Mouse (Mus musculus): ENCODE results near the gene Bdp1. TPM values are rescaled to one million over a fixed set of nuclear protein-coding genes. Genes with fewer than 3 reads are reported as not detected.

The Bdp1 gene
- 11.1 and 14.8 TPM in 2 replicates for polyA plus RNA-seq (2012; rRNA removed)

GRCm38 (mm10) chr13:100103748-100104254 lies at the start of gene Bdp1:
TSS of gene Bdp1 (minus strand) at chr13:100104070.
- peak; percentile 31; the same call in 1 of the 2 replicates for TF ChIP-seq POLR2A (IDR thresholded peaks at IDR 0.05; ENCODE audit: borderline replicate concordance, extremely low read depth, insufficient read depth, insufficient read length, poor library complexity, severe bottlenecking)
- no peak for TF ChIP-seq CTCF (IDR thresholded peaks at IDR 0.05; ENCODE audit: borderline replicate concordance, extremely low read depth, insufficient read depth, insufficient read length)
- DNase-seq (ENCODE audit: low read depth): peak; percentile 96

DNA sequence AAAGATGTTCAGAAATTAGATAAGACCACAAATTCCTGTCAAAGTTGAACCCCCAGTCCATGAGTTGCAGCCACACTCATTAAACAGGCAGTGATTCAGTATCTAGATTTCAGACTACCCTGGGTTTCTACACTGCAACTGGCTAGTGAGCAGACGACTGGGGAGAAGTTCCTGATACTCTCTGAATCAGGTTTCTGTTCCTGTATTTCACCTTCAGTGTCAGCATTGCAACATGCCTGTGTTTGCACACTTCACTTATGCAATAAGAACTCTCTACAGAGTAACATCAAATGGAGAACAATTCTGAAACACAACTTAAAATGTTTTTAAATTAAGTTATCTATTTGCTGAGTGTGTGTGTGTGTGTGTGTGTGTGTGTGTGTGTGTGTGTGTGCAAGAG lies 48.8 kb upstream of the Bdp1 start:
- no peak for DNase-seq (ENCODE audit: low read depth)
- no peak for TF ChIP-seq POLR2A (IDR thresholded peaks at IDR 0.05; ENCODE audit: borderline replicate concordance, extremely low read depth, insufficient read depth, insufficient read length, poor library complexity, severe bottlenecking)
- TF ChIP-seq CTCF (IDR thresholded peaks at IDR 0.05; ENCODE audit: borderline replicate concordance, extremely low read depth, insufficient read depth, insufficient read length): no peak

- no peak for DNase-seq (ENCODE audit: low read depth)
- TF ChIP-seq POLR2A (IDR thresholded peaks at IDR 0.05; ENCODE audit: borderline replicate concordance, extremely low read depth, insufficient read depth, insufficient read length, poor library complexity, severe bottlenecking) (no peak), CTCF (IDR thresholded peaks at IDR 0.05; ENCODE audit: borderline replicate concordance, extremely low read depth, insufficient read depth, insufficient read length) (no peak)
Measured at GRCm38 (mm10) chr13:100141646-100142314, 37.9 kb upstream of the Bdp1 start.

DNA sequence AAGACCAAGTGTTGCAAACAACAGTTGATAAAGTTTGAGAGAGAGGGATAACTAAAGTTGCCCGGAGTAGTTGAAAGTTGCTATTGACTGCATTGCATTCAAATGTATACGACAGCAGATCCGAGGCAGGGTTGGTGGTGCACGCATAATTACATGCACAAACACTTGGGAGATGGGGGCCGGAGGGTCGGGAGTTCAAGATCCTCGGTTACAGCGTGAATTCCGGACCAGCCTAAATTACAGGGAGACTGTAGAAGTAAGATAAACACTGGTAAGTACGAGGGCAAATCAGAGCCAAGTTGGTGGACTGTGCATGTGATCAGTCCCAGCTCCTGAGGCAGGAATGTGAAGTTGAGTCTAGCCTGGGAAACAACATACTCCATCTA lies 21.4 kb upstream of the Bdp1 start:
- TF ChIP-seq POLR2A (IDR thresholded peaks at IDR 0.05; ENCODE audit: borderline replicate concordance, extremely low read depth, insufficient read depth, insufficient read length, poor library complexity, severe bottlenecking) (no peak), CTCF (IDR thresholded peaks at IDR 0.05; ENCODE audit: borderline replicate concordance, extremely low read depth, insufficient read depth, insufficient read length) (no peak)
- DNase-seq (ENCODE audit: low read depth): no peak

- TF ChIP-seq POLR2A (IDR thresholded peaks at IDR 0.05; ENCODE audit: borderline replicate concordance, extremely low read depth, insufficient read depth, insufficient read length, poor library complexity, severe bottlenecking) (peak; percentile 60; the same call in 1 of the 2 replicates), CTCF (IDR thresholded peaks at IDR 0.05; ENCODE audit: borderline replicate concordance, extremely low read depth, insufficient read depth, insufficient read length) (no peak)
- peak; percentile 98 for DNase-seq (ENCODE audit: low read depth)
Measured at GRCm38 (mm10) chr13:100124423-100125257, 20.8 kb upstream of the Bdp1 start, which contains the start of gene Smn1. TSS of gene Smn1 (plus strand) at chr13:100124852.

- TF ChIP-seq POLR2A (IDR thresholded peaks at IDR 0.05; ENCODE audit: borderline replicate concordance, extremely low read depth, insufficient read depth, insufficient read length, poor library complexity, severe bottlenecking): no peak
- no peak for TF ChIP-seq CTCF (IDR thresholded peaks at IDR 0.05; ENCODE audit: borderline replicate concordance, extremely low read depth, insufficient read depth, insufficient read length)
- no peak for DNase-seq (ENCODE audit: low read depth)
Measured at GRCm38 (mm10) chr13:100123970-100124369, 20.1 kb upstream of the Bdp1 start.

GRCm38 (mm10) chr13:100112218-100112972 lies 8.5 kb upstream of the Bdp1 start:
- DNase-seq (ENCODE audit: low read depth): peak; percentile 25
- TF ChIP-seq CTCF (IDR thresholded peaks at IDR 0.05; ENCODE audit: borderline replicate concordance, extremely low read depth, insufficient read depth, insufficient read length): no peak

GRCm38 (mm10) chr13:100107652-100108472 lies 4.0 kb upstream of the Bdp1 start, which contains the start of gene Serf1:
TSS of gene Serf1 (plus strand) at chr13:100108012.
- 0 out of 2 replicates have a peak, but pooled peaks have one; percentile 1 for TF ChIP-seq CTCF (IDR thresholded peaks at IDR 0.05; ENCODE audit: borderline replicate concordance, extremely low read depth, insufficient read depth, insufficient read length)
- peak; percentile 76 for TF ChIP-seq POLR2A (IDR thresholded peaks at IDR 0.05; ENCODE audit: borderline replicate concordance, extremely low read depth, insufficient read depth, insufficient read length, poor library complexity, severe bottlenecking)
- DNase-seq (ENCODE audit: low read depth): peak; percentile 91

DNA sequence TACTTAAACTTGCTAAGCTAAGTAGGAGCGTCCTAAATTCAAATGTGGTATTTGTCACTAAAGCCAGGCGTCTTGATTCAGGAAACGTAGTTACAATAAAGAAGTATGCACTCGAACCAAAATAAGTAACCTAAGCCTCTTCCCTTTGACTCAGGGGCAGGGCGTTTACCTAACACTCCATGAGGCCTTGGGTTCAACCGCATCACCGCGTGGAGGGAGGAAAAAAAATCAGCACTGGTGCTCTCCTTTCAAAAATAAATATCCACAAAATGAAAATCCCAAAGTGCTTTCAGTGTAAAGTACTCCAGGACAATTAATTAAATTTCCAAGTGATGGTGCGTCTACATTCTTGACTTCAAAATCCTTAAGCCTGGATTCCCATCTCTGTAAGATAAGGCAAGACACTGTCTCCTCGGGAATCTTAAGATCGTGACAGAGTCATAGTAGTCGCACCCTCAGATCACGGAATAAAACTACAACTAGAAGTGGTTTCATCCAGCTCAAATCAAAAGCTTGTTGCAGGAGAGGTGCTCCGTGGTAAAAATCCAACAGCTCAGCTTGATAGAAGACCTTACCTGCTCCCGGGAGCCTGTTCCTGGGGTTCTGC lies 715 bp downstream of the Bdp1 start:
- peak; percentile 5 for DNase-seq (ENCODE audit: low read depth)
- TF ChIP-seq CTCF (IDR thresholded peaks at IDR 0.05; ENCODE audit: borderline replicate concordance, extremely low read depth, insufficient read depth, insufficient read length) (no peak), POLR2A (IDR thresholded peaks at IDR 0.05; ENCODE audit: borderline replicate concordance, extremely low read depth, insufficient read depth, insufficient read length, poor library complexity, severe bottlenecking) (no peak)

- DNase-seq (ENCODE audit: low read depth): no peak
- TF ChIP-seq POLR2A (IDR thresholded peaks at IDR 0.05; ENCODE audit: borderline replicate concordance, extremely low read depth, insufficient read depth, insufficient read length, poor library complexity, severe bottlenecking): no peak
- no peak for TF ChIP-seq CTCF (IDR thresholded peaks at IDR 0.05; ENCODE audit: borderline replicate concordance, extremely low read depth, insufficient read depth, insufficient read length)
Measured at GRCm38 (mm10) chr13:100098808-100099207, 5.1 kb downstream of the Bdp1 start.

Data from brain, embryonic 14.5 days (tissue).